Mouse (Mus musculus) stomach, embryonic 16.5 days (tissue): ENCODE data around the gene Stard10. TPM values are rescaled to one million over a fixed set of nuclear protein-coding genes. Genes with fewer than 3 reads are reported as not detected.

Source experiments
- ATAC-seq: fragments of 200-750 bp; cut with Nextera tagmentation; 2 replicates; pipeline ENCODE4 v1.8.0; 2017; ENCODE audit warnings: moderate number of reproducible peaks, moderate TSS enrichment; ENCODE audit not compliant: insufficient read depth, low FRiP score
- H3K27ac ChIP-seq: fragments of 300-500 bp; sonication (generic); 2 replicates; pipeline ENCODE4 v1.5.1; 2014; ENCODE audit warnings: low read length
- H3K27me3 ChIP-seq: fragments of 300-500 bp; sonication (generic); 2 replicates; pipeline ENCODE4 v1.6.1; 2014; ENCODE audit warnings: low read length, control low read depth, mixed read lengths; ENCODE audit not compliant: control insufficient read depth, insufficient read depth
- H3K36me3 ChIP-seq: fragments of 300-500 bp; sonication (generic); 2 replicates; pipeline ENCODE4 v1.6.1; 2014; ENCODE audit warnings: low read length; ENCODE audit not compliant: control insufficient read depth, insufficient read depth
- H3K4me1 ChIP-seq: fragments of 300-500 bp; sonication (generic); 2 replicates; pipeline ENCODE4 v1.6.1; 2014; ENCODE audit warnings: low read length, control low read depth, mixed read lengths; ENCODE audit not compliant: control insufficient read depth, insufficient read depth
- H3K4me2 ChIP-seq: fragments of 300-500 bp; sonication (generic); 2 replicates; pipeline ENCODE4 v1.6.1; 2014; ENCODE audit warnings: low read depth, low read length, mixed read lengths
- H3K4me3 ChIP-seq: fragments of 300-500 bp; sonication (generic); replicated peaks from 2 replicates; pipeline ENCODE4 v1.5.1; 2014; ENCODE audit warnings: mild to moderate bottlenecking, low read length
- H3K9ac ChIP-seq: fragments of 300-500 bp; sonication (generic); 2 replicates; pipeline ENCODE4 v1.6.1; 2014; ENCODE audit warnings: low read length
- H3K9me3 ChIP-seq: fragments of 300-500 bp; sonication (generic); replicated peaks from 2 replicates; pipeline ENCODE4 v1.6.1; 2016; ENCODE audit warnings: low read length, control low read depth; ENCODE audit not compliant: control insufficient read depth
- WGBS: fragments of 180-500 bp; shearing (Covaris S2); extraction: QIAGEN DNeasy Blood & Tissue Kit; methylation state at CpG from one replicate; pipeline ENCODE4 v1.1.7; 2014; 5-methylcytosine and 5-hydroxymethylcytosine counted together
- polyA plus RNA-seq: library from polyadenylated mRNA; unstranded; fragments of >200 nt; fragmentation: Nextera tagmentation; extraction: Ambion mirVana; gene quantifications from 2 replicates; pipeline ENCODE4 v1.2.1, GENCODE M21; 2015

Stard10 gene
- polyA plus RNA-seq, 1 experiment from 2014 or later = 95.6 TPM

DNA sequence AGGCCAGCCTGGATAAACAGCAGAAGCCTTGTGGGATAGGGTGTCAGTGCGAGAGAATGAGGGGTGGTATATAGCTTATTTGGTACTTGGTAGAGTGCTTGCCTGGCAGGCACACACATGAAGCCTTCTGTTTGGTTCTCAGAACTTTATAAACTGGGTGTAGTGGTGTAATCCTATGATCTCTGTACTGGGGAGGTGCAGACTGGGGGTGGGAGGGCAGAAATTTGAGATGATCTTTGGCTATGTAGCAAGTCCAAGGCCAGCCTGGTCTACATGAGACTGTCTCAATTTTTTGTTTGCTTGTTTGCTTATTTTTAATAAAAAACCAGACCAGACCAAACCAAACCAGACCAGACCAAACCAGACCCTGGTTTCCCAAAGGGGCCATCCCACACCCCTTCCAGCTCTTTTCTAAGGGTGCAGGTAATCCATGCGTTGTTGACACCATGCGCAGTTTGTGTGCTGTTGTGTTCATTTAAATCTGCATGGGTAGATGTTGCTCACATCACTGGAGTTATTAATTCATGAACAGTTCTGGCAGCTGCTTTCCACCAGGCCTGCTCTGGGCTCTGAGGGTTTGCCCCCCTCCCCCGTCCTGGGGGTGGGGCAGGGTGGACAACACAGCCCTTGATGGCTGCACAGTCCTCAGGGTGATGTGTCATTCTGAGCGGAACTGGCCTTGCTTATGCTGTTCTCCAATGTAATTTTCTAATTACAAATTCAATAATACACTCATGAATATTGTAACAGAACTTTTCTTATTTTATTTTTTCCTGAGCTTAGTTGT lies 15.4 kb downstream of the Stard10 start:
- H3K4me1 ChIP-seq = peaks cover 26% of the 10 kb centered on the region
- ATAC-seq = no peak
- H3K4me3 ChIP-seq = no peak overlapping the region
- no peak overlapping the region for H3K27ac ChIP-seq
- no peak overlapping the region for H3K4me2 ChIP-seq
- H3K36me3 ChIP-seq = no peaks in the 10 kb centered on the region
- no peak overlapping the region for H3K9ac ChIP-seq
- no peaks in the 10 kb centered on the region for H3K9me3 ChIP-seq
- 79% methylated on average over 5 of the region's 5 CpGs for WGBS
- no peaks in the 10 kb centered on the region for H3K27me3 ChIP-seq

DNA sequence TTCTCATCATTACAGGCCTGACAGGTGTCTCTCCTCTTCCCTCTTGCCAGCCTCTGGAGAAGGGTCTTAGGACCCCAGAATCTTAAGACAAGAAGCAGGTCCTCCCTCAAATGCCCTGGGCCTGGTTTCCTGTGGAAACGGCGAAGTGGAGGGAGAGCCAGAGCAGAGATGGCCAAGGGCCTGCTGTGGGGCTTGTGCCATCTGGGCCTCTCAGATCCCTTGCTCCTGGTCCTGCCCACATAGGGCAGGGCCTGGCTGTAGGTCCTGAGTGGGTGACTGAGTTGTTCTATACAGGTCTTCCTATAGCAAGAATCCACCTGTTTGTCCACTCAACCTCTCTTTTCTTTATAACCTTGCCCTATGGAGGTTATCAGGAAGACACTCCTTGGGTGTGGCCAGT lies 18.3 kb downstream of the Stard10 start:
- 0 out of 2 replicates have a peak overlapping the region, but pooled peaks have one; percentile 16 for H3K9ac ChIP-seq
- H3K9me3 ChIP-seq = no peaks in the 10 kb centered on the region
- H3K4me3 ChIP-seq = no peak overlapping the region
- H3K27ac ChIP-seq = no peak overlapping the region
- H3K27me3 ChIP-seq = no peaks in the 10 kb centered on the region
- H3K4me1 ChIP-seq = peaks cover 4% of the 10 kb centered on the region
- no peak for ATAC-seq
- H3K4me2 ChIP-seq = no peak overlapping the region
- no peaks in the 10 kb centered on the region for H3K36me3 ChIP-seq
- 73% methylated on average over 2 of the region's 2 CpGs for WGBS

DNA sequence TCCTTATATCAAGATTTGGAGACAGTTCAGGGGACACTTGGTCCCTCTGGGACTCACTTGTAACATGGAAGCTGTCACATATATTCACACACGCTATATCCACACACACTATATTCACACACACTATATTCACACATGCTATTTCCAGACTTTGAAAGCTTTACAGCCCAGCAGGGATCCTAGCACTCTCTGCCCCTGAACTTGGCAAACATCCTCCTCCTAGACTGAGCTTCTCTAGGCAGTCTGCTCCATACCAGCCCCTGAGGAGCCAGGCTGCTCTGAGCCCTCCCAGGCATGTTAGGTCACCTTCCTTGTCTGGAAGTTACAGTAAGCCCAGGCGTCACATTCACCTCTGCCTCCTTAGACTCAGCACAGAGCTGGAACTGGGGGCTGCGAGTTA lies 19.8 kb downstream of the Stard10 start:
- WGBS = 81% methylated on average over 3 of the region's 3 CpGs
- H3K4me3 ChIP-seq = no peak overlapping the region

DNA sequence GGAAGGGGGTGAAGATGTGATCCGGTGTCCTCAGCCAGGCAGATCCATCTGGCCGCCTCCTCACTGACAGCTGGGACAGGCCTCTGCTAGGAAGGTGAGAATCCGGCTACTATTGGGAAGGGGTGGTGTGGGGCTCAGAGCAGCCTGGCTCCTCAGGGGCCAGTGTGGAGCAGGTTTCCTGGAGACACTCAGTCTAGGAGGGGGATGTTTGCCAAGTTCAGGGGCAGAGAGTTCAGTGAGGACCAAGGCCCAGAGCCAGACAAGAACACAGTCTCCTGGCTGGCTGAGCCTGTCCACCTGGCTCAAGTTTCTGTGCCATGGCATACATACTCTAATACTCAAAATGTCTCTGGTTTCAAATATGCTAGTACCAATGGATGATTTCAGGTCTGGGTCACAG lies 20.5 kb downstream of the Stard10 start:
- Histone ChIP-seq H3K36me3 (no peaks in the 10 kb centered on the region), H3K27me3 (no peaks in the 10 kb centered on the region), H3K4me1 (no peaks in the 10 kb centered on the region), H3K4me3 (no peak overlapping the region), H3K9me3 (no peaks in the 10 kb centered on the region), H3K9ac (no peak overlapping the region), H3K4me2 (no peak overlapping the region), H3K27ac (no peak overlapping the region)
- ATAC-seq = no peak
- 74% methylated on average over 3 of the region's 3 CpGs for WGBS

More for the DNA sequence above, 19.8 kb downstream of the Stard10 start:
- no peak for ATAC-seq
- H3K27me3 ChIP-seq = no peaks in the 10 kb centered on the region
- no peaks in the 10 kb centered on the region for H3K36me3 ChIP-seq
- H3K9me3 ChIP-seq = no peaks in the 10 kb centered on the region
- no peak overlapping the region for H3K27ac ChIP-seq
- H3K4me2 ChIP-seq = no peak overlapping the region
- no peaks in the 10 kb centered on the region for H3K4me1 ChIP-seq
- H3K9ac ChIP-seq = no peak overlapping the region

DNA sequence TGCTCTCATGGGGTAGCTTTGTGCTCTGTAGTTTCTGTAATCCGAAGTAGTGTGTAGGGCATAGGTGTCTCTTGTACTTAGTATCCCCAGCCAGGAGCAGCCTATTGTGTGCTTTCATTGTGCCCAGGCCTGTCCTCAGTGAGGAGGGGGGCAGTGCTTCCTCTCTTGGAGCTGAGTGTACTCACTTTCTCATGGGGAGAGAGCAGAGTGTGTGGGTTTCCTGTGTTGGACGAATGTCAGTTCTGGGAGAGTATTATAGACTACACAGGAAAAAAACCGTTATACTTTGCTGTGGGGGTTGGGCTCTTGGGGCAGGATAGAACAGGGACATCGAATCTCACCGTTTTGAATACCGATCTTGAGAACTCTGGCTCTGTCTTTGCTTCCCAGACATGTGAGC lies 24.5 kb downstream of the Stard10 start:
- 51% methylated on average over 6 of the region's 6 CpGs for WGBS
- H3K4me3 ChIP-seq = no peak overlapping the region
- H3K9ac ChIP-seq = no peak overlapping the region
- no peaks in the 10 kb centered on the region for H3K27me3 ChIP-seq
- H3K27ac ChIP-seq = no peak overlapping the region
- H3K36me3 ChIP-seq = 0 out of 2 replicates have a peak, but pooled peaks cover 3% of the 10 kb centered on the region
- H3K4me2 ChIP-seq = no peak overlapping the region
- H3K9me3 ChIP-seq = no peaks in the 10 kb centered on the region
- no peak; the same call in 1 of the 2 replicates for ATAC-seq
- no peaks in the 10 kb centered on the region; the same call in 1 of the 2 replicates for H3K4me1 ChIP-seq

DNA sequence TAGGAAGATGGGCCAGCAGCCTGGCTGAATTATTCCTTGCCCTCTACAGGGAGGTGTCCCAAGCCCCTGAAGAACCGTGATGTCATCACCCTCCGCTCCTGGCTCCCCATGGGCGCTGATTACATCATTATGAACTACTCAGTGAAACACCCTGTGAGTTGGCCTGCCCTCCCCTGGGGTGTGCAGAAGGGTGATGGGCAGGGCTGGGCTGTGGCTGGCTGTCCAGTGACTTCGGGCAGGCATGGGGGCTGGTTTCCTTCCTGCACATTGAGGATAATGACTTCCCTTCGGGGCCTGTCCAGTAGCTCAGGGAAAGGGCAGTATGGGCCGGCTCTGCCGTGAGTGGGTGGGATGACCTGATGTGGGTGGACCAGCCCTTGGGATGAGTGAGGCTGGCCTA lies 26.2 kb downstream of the Stard10 start:
- Histone ChIP-seq H3K4me3 (no peak overlapping the region), H3K4me1 (peaks cover 9% of the 10 kb centered on the region), H3K9ac (no peak overlapping the region), H3K36me3 (0 out of 2 replicates have a peak, but pooled peaks cover 3% of the 10 kb centered on the region), H3K27me3 (no peaks in the 10 kb centered on the region), H3K27ac (no peak overlapping the region), H3K4me2 (no peak overlapping the region), H3K9me3 (no peaks in the 10 kb centered on the region)
- peak; percentile 15; the same call in 1 of the 2 replicates for ATAC-seq
- 66% methylated on average over 7 of the region's 7 CpGs for WGBS

DNA sequence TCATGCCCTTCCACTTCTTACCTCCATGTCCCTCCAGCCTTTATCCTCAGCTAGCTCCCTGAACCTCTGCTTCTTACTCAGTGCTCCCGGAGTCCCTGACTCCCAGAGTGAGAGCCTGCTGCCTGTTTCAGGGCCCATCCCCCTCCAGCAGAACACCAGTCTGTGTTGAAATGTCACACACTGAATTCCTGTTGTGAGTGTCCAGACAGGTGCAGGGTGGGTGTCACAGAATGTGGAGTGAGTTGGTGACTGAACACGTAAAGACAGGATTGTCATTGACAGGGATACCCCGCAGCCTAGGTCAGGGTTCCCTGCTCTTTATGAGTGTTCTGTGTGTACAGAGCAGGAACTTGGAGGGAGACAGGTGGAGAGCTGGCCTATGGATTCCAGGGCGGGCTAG lies 28.0 kb downstream of the Stard10 start:
- WGBS = 55% methylated on average over 4 of the region's 4 CpGs

DNA sequence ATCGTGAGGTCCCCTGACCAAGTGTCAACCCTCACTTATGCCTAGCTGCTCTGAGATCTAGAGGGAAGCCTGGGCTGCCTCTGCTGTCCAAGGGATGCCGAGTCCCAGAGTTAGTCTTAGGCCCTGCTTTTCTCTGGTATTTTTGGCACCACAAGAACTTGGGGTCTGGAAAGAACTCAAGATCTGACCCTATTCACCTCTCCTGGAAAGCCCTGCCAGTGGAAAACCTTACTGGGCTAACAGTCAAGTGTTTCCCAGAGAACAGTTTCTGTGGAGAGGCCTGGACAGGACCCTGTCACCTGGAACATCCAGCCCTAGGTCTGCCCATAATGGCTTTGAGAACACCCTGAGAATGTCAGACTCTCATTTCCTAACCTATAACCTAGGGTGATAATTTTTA lies 30.1 kb downstream of the Stard10 start:
- peak overlapping the region; percentile 94 for H3K4me2 ChIP-seq
- H3K27ac ChIP-seq = no peak overlapping the region
- H3K4me1 ChIP-seq = peaks cover 15% of the 10 kb centered on the region
- WGBS = 47% methylated on average over 2 of the region's 2 CpGs
- ATAC-seq = no peak
- H3K9me3 ChIP-seq = no peaks in the 10 kb centered on the region
- no peak overlapping the region for H3K4me3 ChIP-seq
- 0 out of 2 replicates have a peak, but pooled peaks cover 3% of the 10 kb centered on the region for H3K36me3 ChIP-seq
- no peaks in the 10 kb centered on the region for H3K27me3 ChIP-seq
- peak overlapping the region; percentile 71; the same call in 1 of the 2 replicates for H3K9ac ChIP-seq

More for the DNA sequence above, 28.0 kb downstream of the Stard10 start:
- Histone ChIP-seq H3K4me3 (no peak overlapping the region), H3K9me3 (no peaks in the 10 kb centered on the region), H3K4me2 (no peak overlapping the region), H3K9ac (no peak overlapping the region), H3K27me3 (no peaks in the 10 kb centered on the region), H3K27ac (no peak overlapping the region), H3K36me3 (0 out of 2 replicates have a peak, but pooled peaks cover 3% of the 10 kb centered on the region), H3K4me1 (peaks cover 15% of the 10 kb centered on the region)
- no peak for ATAC-seq

DNA sequence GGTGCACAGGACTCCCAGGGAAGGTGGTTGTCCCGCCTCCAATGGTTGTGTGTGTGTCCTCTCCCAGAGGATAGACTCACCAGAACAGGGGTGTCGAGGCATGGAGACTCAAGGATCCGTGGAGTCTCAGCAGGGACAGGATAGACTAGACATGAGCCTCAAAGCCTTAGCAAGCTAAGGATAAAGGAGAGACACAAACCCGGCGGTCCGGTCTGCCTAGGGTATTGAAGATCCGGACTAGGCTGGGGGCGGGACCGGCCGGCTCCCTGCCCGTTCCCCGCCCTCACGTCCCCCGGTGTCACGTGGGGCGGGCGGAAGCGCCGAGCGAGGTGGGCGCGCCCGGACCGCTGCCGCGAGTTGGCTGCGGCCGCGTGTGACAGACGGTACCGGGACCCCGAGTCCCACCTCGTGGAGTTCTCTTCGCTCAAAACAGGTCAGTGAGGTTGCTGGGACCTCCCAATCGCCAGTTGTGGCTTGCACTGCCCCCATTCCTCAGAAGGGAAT lies 30.9 kb downstream of the Stard10 start, which contains the start of gene Arap1:
Gene Arap1, plus strand, starts transcription at position 301 of the 504 bp plus-strand sequence.
- peak within 1 kb of the TSS; percentile 94 for H3K4me2 ChIP-seq
- H3K9me3 ChIP-seq = no peaks in the 10 kb centered on the region
- H3K27ac ChIP-seq = peak within 1 kb of the TSS; percentile 18; the same call in 1 of the 2 replicates
- H3K36me3 ChIP-seq = 0 out of 2 replicates have a peak, but pooled peaks cover 3% of the 10 kb centered on the region
- H3K4me1 ChIP-seq = peaks cover 15% of the 10 kb centered on the region
- H3K4me3 ChIP-seq = peak within 1 kb of the TSS; percentile 64
- no peaks in the 10 kb centered on the region for H3K27me3 ChIP-seq
- WGBS = under 1% methylated on average over 35 of the region's 35 CpGs
- peak; percentile 88 for ATAC-seq
- H3K9ac ChIP-seq = peak within 1 kb of the TSS; percentile 71
